Mouse (Mus musculus) liver, embryonic 11.5 days (tissue): Measurements from ENCODE around the gene Lnx1. TPM values are rescaled to one million over a fixed set of nuclear protein-coding genes. Genes with fewer than 3 reads are reported as not detected.

ENCODE experiments used
- ATAC-seq: fragments of 200-750 bp; cut with Nextera tagmentation; replicated peaks from 2 replicates; pipeline ENCODE4 v1.8.0; 2017; ENCODE audit warnings: moderate number of reproducible peaks, mild to moderate bottlenecking, moderate TSS enrichment, moderate library complexity; ENCODE audit not compliant: low FRiP score
- DNase-seq: peaks from one replicate; pipeline ENCODE4 v3.0.0-alpha.2; 2017; ENCODE audit warnings: low spot score
- H3K27ac ChIP-seq: fragments of 300-500 bp; sonication (generic); 2 replicates; pipeline ENCODE4 v1.5.1; 2014; ENCODE audit warnings: mild to moderate bottlenecking, low read depth, low read length, control low read depth
- H3K27me3 ChIP-seq: fragments of 300-500 bp; sonication (generic); replicated peaks from 2 replicates; pipeline ENCODE4 v1.6.1; 2014; ENCODE audit warnings: low read length, mixed read lengths; ENCODE audit not compliant: control insufficient read depth, insufficient read depth
- H3K36me3 ChIP-seq: fragments of 300-500 bp; sonication (generic); 2 replicates; pipeline ENCODE4 v1.6.1; 2014; ENCODE audit warnings: mild to moderate bottlenecking, low read length, moderate library complexity, mixed read lengths; ENCODE audit not compliant: control insufficient read depth, insufficient read depth
- H3K4me1 ChIP-seq: fragments of 300-500 bp; sonication (generic); replicated peaks from 2 replicates; pipeline ENCODE4 v1.6.1; 2014; ENCODE audit warnings: low read length, mixed read lengths; ENCODE audit not compliant: control insufficient read depth, insufficient read depth
- H3K4me2 ChIP-seq: fragments of 300-500 bp; sonication (generic); 2 replicates; pipeline ENCODE4 v1.6.1; 2014; ENCODE audit warnings: mild to moderate bottlenecking, control low read depth, moderate library complexity
- H3K4me3 ChIP-seq: fragments of 300-500 bp; sonication (generic); 2 replicates; pipeline ENCODE4 v1.5.1; 2014; ENCODE audit warnings: low read depth, low read length, control low read depth
- H3K9ac ChIP-seq: fragments of 300-500 bp; sonication (generic); 2 replicates; pipeline ENCODE4 v1.6.1; 2014; ENCODE audit warnings: low read depth, low read length, control low read depth
- H3K9me3 ChIP-seq: fragments of 300-500 bp; sonication (generic); 2 replicates; pipeline ENCODE4 v1.6.1; 2016; ENCODE audit warnings: low read length, inconsistent platforms, mixed read lengths; ENCODE audit not compliant: control insufficient read depth
- WGBS: fragments of 180-500 bp; shearing (Covaris S2); extraction: QIAGEN DNeasy Blood & Tissue Kit; methylation state at CpG from one replicate; pipeline ENCODE4 v1.1.7; 2014; 5-methylcytosine and 5-hydroxymethylcytosine counted together
- polyA plus RNA-seq: library from polyadenylated mRNA; unstranded; fragments of >200 nt; fragmentation: Nextera tagmentation; extraction: Ambion mirVana; gene quantifications from 2 replicates; pipeline ENCODE4 v1.2.1, GENCODE M21; 2014

Gene Lnx1
- polyA plus RNA-seq, 1 experiment from 2014 or later: 0.52 TPM

GRCm38 (mm10) chr5:74692411-74693090, 10.2 kb downstream of the Lnx1 start:
- Histone ChIP-seq H3K4me3 (no peak overlapping the region), H3K4me2 (no peak overlapping the region), H3K9ac (no peak overlapping the region), H3K4me1 (no peaks in the 10 kb centered on the region), H3K27ac (no peak overlapping the region), H3K9me3 (no peaks in the 10 kb centered on the region), H3K36me3 (no peaks in the 10 kb centered on the region), H3K27me3 (no peaks in the 10 kb centered on the region)
- WGBS: 75% methylated on average over 6 of the region's 6 CpGs
- DNase-seq: no peak
- no peak for ATAC-seq

- Histone ChIP-seq H3K9ac (no peak overlapping the region), H3K4me3 (no peak overlapping the region), H3K9me3 (no peaks in the 10 kb centered on the region), H3K4me1 (no peaks in the 10 kb centered on the region), H3K27ac (no peak overlapping the region), H3K27me3 (no peaks in the 10 kb centered on the region), H3K36me3 (no peaks in the 10 kb centered on the region), H3K4me2 (no peak overlapping the region)
- DNase-seq (no peak), ATAC-seq (no peak)
- WGBS: 69% methylated on average over 2 of the region's 2 CpGs
Measured at GRCm38 (mm10) chr5:74688822-74689221, 13.9 kb downstream of the Lnx1 start.

- 77% methylated on average over 5 of the region's 5 CpGs for WGBS
- Histone ChIP-seq H3K27ac (no peak overlapping the region), H3K9ac (no peak overlapping the region)
Measured at GRCm38 (mm10) chr5:74684944-74685343, 17.8 kb downstream of the Lnx1 start.

DNA sequence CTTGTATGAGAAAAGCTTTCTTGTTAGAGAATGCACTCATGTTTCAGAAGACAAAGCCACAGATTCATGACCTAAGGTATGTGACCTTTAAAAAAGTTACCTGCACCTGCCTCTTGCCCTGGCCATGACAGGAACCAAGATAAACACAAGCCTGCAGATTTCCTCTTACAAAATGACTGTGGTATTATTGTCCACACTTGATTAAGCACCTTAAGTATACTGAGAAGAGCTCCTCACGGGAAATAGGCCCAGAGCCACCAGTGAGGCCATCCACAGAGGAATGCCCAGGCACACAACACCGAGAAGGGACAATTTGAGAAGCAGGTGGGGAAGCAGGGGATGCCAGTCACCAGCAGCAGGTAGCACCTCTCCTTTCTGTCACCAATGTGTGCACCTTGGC, 18.9 kb downstream of the Lnx1 start:
- Histone ChIP-seq H3K4me1 (no peaks in the 10 kb centered on the region), H3K4me3 (no peak overlapping the region), H3K4me2 (no peak overlapping the region), H3K27me3 (no peaks in the 10 kb centered on the region), H3K36me3 (no peaks in the 10 kb centered on the region), H3K9ac (no peak overlapping the region), H3K9me3 (no peaks in the 10 kb centered on the region), H3K27ac (no peak overlapping the region)
- 75% methylated on average over 2 of the region's 2 CpGs for WGBS
- no peak for DNase-seq
- ATAC-seq: no peak

More at GRCm38 (mm10) chr5:74684944-74685343, 17.8 kb downstream of the Lnx1 start:
- Histone ChIP-seq H3K4me3 (no peak overlapping the region), H3K27me3 (no peaks in the 10 kb centered on the region), H3K4me1 (no peaks in the 10 kb centered on the region), H3K36me3 (no peaks in the 10 kb centered on the region), H3K9me3 (no peaks in the 10 kb centered on the region), H3K4me2 (no peak overlapping the region)
- DNase-seq (no peak), ATAC-seq (no peak)

DNA sequence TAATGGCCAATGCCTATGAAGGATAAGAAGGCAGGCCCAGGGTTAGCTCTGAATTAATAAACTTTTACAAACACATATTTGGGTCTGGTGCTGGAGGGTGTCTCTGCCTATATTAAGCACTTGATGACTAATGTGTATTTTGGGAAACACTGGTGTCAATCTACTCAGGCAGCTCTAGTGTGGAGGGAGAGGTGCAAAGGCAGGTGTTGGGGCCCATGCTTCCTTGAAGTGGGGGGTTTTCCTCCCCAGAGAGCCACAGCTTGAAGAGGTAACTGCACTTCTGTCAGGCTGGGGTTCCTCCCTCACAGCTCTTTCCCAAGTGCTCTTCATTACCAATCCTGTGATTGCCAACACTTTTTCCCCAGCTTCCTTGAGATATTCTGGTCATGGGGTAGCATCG, 20.0 kb downstream of the Lnx1 start:
- no peaks in the 10 kb centered on the region for H3K9me3 ChIP-seq
- no peak overlapping the region for H3K9ac ChIP-seq
- H3K4me1 ChIP-seq: no peaks in the 10 kb centered on the region
- H3K4me2 ChIP-seq: no peak overlapping the region
- H3K27ac ChIP-seq: no peak overlapping the region
- WGBS: 83% methylated on average over 1 of the region's 1 CpGs
- no peak overlapping the region for H3K4me3 ChIP-seq
- ATAC-seq: no peak
- H3K36me3 ChIP-seq: no peaks in the 10 kb centered on the region
- DNase-seq: no peak
- H3K27me3 ChIP-seq: no peaks in the 10 kb centered on the region

DNA sequence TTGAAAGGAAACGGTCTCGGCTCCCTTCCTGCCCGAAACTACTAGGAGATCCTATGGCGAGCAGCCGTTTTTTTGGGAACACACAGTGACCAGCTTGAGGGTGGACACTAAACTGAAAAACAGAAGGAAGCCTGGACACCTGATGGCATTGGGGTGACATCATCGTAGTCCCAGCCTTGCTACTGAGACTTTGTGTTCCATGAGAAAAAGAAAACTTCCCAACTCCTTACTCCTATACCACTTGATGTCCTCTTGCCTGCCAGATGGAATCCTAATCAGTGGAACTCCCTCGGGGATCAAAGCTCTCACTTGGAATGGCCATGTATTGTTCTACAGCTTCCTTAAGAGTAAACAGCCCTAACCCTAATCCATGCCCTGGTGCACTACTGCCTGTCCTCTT, 23.1 kb downstream of the Lnx1 start:
- H3K36me3 ChIP-seq: no peaks in the 10 kb centered on the region
- H3K4me3 ChIP-seq: no peak overlapping the region
- H3K4me1 ChIP-seq: no peaks in the 10 kb centered on the region
- WGBS: 80% methylated on average over 7 of the region's 7 CpGs
- no peak overlapping the region for H3K4me2 ChIP-seq
- no peaks in the 10 kb centered on the region for H3K9me3 ChIP-seq
- no peak overlapping the region for H3K9ac ChIP-seq
- no peak for ATAC-seq
- DNase-seq: no peak
- no peaks in the 10 kb centered on the region for H3K27me3 ChIP-seq
- no peak overlapping the region for H3K27ac ChIP-seq

GRCm38 (mm10) chr5:74678693-74679092, 24.0 kb downstream of the Lnx1 start:
- Histone ChIP-seq H3K9ac (no peak overlapping the region), H3K4me3 (no peak overlapping the region), H3K27me3 (no peaks in the 10 kb centered on the region), H3K27ac (no peak overlapping the region), H3K36me3 (no peaks in the 10 kb centered on the region), H3K4me2 (no peak overlapping the region), H3K4me1 (no peaks in the 10 kb centered on the region), H3K9me3 (no peaks in the 10 kb centered on the region)
- DNase-seq (no peak), ATAC-seq (no peak)
- WGBS: 78% methylated on average over 5 of the region's 5 CpGs

- ATAC-seq: no peak
- DNase-seq: no peak
- H3K36me3 ChIP-seq: no peaks in the 10 kb centered on the region
- no peak overlapping the region for H3K4me3 ChIP-seq
- H3K4me2 ChIP-seq: no peak overlapping the region
- no peak overlapping the region for H3K27ac ChIP-seq
- no peaks in the 10 kb centered on the region for H3K4me1 ChIP-seq
- no peaks in the 10 kb centered on the region for H3K27me3 ChIP-seq
- H3K9ac ChIP-seq: no peak overlapping the region
- WGBS: 66% methylated on average over 19 of the region's 19 CpGs
- no peaks in the 10 kb centered on the region for H3K9me3 ChIP-seq
Measured at GRCm38 (mm10) chr5:74677399-74678338, 25.0 kb downstream of the Lnx1 start.
